Mouse (Mus musculus): ENCODE measurements around the gene Kpna1.

GRCm38 (mm10) chr16:35987930-35988329 lies 9.4 kb downstream of the Kpna1 start:
- TF ChIP-seq CTCF (IDR thresholded peaks at IDR 0.05; ENCODE audit: low read depth) (no peak), EP300 (IDR thresholded peaks at IDR 0.05; ENCODE audit: low read depth) (no peak)

All from heart, postnatal 0 days (tissue).